Mouse (Mus musculus): Measurements from ENCODE around the gene Anxa10.

The Anxa10 gene

DNA sequence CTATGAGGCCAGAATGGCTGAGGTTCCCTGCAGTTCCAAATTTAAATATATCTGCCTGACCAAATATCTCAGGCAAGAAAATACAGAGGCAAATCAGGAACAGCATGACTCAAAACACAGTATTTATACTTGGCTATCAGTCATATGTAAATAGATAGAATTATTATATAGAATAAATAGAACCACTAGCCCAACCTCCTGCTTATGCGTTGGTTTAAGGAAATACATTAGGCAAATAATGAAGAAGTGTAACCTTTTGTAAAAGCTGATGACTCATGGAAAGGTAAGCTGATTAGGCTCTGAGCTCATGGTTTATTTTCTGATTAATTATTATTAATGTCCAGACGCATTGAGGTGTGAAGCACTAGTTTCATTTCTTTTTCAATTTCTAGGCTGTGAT is at the start of gene Anxa10:
Anxa10 (minus strand) TSS at position 53 of the 400 bp plus-strand sequence.
- DNase-seq (ENCODE audit: low read depth): no peak

DNA sequence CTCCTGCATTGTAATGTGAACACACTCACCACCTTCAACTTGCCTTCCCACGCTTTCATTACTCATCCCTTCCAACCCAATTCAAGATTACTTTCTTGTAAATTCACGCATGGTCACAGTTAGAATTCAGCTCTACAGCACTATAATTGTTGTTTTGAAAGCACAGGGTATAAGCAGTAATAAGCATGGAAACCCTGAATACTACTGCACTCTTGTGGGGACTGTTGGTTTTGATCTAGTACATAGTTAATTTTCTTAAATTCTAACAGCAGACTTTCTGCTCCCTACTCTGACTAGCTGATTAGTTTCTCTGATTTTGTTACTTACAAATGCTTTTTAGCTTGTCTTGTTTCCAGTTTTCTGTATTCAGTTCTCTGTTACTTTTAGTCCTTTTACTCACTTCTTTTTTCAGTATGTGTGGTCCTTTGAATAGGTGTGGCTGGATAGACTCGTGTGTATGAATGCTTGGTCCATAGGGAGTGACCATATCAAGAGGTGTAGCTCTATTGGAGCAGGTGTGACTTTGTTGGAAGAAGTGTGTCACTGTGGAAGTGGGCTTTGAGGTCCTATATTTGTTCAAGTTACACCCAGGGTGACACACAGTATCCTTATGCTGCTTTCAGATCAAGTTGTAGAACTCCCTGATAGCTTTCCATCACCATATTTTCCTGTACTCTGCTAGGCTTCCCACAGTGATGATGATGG is 9.9 kb upstream of the Anxa10 start:
- no peak for DNase-seq (ENCODE audit: low read depth)

DNA sequence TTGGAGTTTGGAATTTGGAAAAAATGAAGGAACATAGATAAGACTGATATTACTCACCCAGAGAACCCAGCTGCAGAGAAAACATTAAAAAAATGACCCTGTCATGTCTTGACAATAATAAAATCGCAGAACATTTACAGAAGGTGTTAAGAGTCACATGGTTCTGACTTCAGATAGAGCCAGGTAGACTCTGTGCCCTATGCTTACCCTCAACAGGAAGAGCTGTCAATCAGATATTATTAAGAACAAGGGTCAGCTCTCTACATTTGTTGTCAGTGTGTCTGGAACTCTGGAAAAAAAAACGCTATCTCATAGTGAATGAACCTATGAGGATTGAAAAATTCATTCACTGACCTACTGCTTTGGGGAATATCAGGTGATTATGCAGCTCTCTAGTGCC is 25.7 kb downstream of the Anxa10 start:
- no peak for DNase-seq (ENCODE audit: low read depth)

DNA sequence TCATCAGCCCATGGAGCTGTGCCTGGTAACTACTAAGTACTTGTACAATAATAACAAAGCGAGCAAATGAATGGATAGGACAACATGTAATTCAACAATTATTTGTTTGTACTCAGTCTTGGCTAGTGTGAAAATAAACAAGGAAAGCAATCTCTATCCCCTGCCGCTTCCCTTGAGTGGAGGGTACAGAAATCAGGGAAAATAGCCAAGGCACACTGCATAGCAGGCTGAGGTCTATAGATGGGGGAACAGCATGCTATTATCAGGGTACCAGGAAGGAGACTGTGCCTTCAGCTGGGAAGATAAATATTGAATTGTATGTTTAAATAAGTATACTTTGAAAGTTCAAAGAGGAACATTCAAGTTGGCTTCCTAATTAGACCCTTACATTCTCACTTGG is 41.1 kb downstream of the Anxa10 start:
- no peak for DNase-seq (ENCODE audit: low read depth)

DNA sequence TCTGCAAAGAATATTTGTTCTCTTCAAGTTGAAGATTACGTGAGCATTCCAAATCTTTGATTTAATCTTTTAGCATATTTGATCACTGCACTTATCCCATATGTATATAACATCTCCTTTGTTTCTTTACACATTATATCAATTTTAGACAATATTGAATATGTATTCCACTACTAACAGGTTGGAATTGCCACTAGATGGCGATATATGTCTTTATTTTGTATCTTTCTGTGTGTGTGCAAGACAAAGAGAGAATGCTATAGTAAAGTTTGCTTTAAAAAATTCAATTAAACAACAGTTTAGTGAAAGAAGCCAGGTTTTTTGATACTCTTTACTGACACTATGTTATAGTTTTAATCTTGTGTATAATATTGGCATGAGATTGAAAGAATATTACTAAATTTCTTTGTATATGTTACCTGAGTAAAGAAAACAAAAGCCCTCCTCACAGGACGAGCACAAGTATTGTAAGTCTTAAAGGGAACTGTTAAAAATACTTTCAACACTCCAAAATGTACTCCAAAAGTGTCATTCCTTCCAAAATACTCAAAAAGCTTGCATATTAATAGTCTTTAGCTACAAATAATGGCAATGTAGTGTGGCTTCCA is 42.7 kb downstream of the Anxa10 start:
- peak; percentile 5 for DNase-seq (ENCODE audit: low read depth)

DNA sequence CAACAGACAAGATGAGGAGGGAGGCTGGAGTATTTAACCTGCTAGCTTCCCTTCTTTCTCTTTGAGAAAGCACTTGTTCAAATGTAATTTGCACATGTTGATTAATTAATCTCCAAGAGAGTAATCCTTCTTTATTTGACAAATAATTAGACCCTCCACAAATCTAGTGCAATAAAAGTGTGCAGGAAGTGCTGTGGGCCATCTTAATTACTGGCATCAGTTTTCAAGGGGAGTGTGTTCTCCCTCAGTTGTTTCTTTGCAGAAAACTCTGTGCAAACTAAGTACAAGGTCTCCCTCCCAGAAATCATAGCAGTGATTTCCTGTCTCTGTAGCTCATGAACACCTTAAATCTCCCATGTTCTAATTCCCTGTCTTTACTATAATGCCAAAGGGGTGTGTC is 54.6 kb downstream of the Anxa10 start:
- no peak for DNase-seq (ENCODE audit: low read depth)

DNA sequence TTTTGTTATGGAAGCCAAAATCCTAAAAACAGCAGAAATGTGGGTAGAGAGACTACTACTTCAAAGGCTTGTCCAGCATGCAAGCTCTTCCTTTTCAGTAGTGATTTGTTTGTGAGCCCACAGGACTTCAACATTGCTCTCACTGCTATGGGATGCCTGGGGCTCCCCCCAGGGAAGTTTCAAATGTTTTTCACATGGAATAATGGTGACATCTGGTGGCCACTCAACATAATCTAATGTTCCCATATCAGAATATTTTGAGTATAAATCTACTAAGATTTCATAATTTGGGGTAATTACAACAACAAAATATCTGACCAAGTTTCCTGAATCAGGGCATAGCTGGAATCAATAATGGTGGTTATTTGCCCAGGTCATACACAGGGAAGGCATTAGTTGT is 62.6 kb downstream of the Anxa10 start:
- DNase-seq (ENCODE audit: low read depth): no peak

DNA sequence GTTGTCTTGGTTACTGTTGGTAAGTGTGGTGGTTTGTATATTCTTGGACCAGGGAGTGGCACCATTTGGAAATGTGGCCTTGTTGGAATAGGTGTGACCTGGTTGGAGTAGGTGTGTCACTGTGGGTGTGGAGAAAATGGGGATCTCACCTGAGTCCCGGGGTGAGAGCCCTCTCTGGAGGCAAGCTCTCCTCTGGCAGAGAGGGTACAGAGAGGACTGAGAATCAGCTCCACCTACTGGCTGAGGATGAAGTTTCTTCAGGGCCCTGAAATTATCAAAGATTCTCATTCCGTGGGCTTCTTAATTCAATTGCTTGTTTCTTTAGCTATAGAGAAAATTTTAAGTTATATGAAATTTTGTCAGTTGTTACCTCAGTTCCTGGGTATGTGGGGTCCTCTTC is 76.1 kb downstream of the Anxa10 start:
- no peak for DNase-seq (ENCODE audit: low read depth)

DNA sequence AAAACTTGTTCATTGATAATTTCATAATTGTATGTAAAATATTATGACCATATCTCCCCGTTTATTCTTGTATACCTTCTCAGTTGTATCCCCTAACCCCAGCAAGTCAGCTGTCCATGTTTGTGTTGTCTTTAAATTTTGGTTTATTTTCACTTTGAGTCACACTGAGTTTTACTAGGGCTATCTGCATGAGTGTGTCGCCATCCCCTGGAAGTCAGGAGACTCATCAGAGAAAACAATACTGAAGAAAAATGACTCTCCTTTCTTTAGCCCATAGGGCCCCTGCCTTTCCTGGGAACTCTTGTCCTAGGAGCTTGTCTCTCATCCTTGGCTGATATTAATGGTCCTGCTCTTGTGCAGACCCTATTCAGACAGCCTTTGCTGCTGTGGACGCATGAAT is 88.6 kb downstream of the Anxa10 start:
- DNase-seq (ENCODE audit: low read depth): no peak

DNA sequence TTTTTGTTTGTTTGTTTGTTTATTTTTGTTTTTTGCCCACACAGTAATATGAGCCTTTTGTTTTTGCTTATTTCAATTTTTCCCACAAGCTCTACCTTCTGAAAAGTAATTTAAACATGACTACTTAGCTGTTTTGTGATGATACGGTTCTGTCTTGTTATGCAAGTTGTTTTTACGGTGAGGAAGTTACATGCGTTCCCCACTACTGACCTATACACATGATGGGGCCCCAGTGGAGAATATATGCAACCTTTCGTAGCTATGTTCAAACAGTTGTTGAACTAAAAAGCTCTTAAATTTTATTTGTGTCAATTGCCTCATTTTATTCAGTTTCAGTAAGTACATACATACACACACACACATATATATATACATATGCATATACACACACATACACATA is 108.4 kb downstream of the Anxa10 start:
- no peak for DNase-seq (ENCODE audit: low read depth)

DNA sequence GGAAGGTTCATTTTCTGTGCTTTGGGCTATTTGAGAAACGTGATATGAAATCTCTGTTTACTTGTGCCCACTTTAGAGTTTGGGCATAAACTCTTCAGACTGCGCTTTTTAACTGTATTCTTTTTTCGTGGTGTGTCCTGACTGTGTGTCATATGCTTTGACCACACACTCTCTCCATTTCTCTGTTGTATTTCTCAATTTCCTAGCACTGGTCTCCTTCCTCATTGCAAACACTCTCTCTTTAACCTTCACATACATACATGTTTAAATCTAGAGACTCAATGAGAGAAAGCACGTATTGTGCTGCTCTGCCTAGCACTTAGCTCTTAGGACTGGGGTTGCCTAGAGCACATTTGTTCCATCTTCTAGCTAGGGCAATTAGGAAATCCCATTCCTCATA is 108.8 kb downstream of the Anxa10 start:
- DNase-seq (ENCODE audit: low read depth): no peak
